Mouse (Mus musculus) brain, embryonic 14.5 days (tissue): ENCODE measurements at regions not wholly inside any gene's neighbourhood (a gene's known extent, or its start where the extent isn't known, plus 50 kb on each side); places are given as distances from the start of the nearest gene placed in this dataset.

Source experiments
- DNase-seq: peaks from one replicate; pipeline ENCODE4 v3.0.0-alpha.2; 2011; ENCODE audit warnings: low read depth
- CTCF ChIP-seq: fragments of 200-500 bp; IDR thresholded peaks from 2 replicates; pipeline ENCODE4 v1.5.1; 2012; ENCODE audit warnings: inconsistent platforms, mild to moderate bottlenecking, moderate library complexity, borderline replicate concordance; ENCODE audit not compliant: insufficient read depth, insufficient read length; ENCODE audit errors: extremely low read depth
- POLR2A ChIP-seq: fragments of 200-500 bp; IDR thresholded peaks from 2 replicates; pipeline ENCODE4 v1.6.1; 2012; ENCODE audit warnings: mild to moderate bottlenecking, inconsistent platforms, borderline replicate concordance; ENCODE audit not compliant: poor library complexity, insufficient read depth, insufficient read length, severe bottlenecking; ENCODE audit errors: extremely low read depth

DNA sequence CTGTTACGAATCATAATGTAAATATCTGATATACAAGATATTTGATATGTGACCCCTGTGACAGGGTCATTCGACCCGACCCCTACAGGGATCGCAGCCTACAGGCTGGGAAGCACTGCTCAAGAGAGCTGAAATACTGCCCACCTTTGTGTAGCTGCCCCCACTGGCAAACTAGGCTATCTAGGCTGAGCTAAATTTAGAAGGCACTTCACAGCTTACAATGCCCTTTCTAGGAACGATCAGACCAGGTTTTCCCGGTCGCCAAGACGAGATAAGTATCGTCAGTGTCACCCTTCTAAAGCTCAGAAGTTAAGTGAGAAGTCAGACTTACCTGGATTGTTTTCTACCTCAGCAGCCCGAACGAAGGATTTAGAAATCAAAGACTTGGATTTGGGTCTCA lies 71.9 kb upstream of the Ptgfrn start:
- no peak for DNase-seq
- TF ChIP-seq CTCF (no peak), POLR2A (no peak)

DNA sequence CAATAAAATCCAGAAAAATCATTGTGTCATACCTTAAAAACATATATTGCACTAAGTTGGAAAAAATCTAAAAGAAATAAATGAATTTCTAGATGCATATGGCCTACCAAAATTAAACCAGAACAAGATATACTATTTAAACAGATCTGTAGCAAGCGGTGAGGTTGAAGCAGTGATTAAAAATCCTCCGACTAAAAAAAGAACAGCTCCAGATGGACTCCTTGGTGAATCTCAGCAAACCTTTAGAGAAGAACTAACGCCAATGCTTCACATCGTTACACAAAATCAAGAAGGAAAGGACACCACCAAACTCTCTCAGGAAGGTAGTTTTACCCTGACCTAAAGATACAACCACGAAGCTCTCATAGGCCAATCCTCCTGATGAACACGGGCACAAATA lies 63.9 kb upstream of the Ptgfrn start:
- TF ChIP-seq CTCF (no peak), POLR2A (no peak)
- no peak for DNase-seq

DNA sequence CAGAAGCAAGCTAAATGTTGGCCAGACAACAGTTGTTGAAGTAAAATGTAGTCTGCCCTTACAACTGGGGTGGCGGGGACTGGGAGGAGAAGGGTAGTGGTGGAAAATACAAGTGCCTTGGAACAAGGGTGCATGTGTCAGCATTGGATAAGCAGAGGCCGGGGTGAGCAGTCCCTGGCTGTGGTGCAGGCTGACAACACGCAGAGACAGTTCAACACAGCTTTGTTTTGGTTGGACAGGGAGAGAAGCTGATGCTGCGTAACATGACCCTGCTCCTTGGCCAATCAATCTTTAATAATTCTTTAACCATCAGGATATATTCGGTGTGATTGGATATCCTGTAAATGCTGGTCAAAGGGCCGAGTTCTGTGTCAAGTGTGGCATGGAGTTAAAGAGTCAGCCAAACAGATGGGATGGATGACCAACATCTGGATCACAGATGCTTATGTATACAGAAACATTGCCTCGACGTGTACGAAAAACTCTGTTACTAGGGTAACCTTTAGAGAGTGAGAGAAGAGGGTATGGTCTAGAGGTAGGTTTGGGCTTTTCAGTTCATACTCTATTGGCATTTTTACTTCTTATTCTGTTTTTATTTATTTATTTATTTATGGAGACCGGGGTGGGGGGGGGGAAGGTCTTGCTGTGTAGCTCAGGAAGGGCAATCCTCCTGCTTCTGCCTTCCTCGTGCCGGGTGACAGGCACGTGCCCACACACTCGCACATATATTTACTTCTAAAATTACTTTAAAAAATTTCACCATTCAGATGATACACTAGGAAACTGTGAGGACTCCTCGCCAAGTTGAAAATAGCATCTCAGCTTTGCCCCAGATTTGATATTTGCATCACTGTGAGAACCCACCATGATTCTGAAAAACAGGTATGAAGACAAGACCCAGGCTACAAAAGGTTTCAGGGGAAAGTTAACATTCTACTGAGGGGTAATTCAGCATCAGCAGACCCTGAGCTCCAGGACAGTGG lies 60.2 kb upstream of the Ptgfrn start:
- TF ChIP-seq POLR2A: no peak
- no peak for TF ChIP-seq CTCF
- DNase-seq: no peak

DNA sequence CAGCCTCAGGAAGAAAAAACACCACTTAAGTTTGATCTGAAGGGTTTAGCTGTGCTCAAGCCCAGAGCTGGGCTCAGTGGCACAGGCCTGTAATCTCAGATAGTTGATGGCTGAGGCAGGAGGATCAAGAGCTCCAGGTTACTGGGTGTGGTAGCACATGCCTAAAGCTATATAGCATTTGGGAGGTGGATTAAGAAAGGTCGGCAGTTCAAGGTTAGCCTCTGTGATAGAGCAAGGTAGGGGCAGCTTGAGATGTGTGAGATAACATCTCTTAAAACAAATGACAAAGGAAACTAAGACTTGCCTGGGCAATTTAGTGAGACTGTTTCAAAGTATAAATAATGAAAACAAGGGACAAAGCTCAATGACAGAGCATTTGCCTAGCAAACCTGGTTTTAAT lies 56.9 kb upstream of the Ptgfrn start:
- TF ChIP-seq CTCF (no peak), POLR2A (no peak)
- no peak for DNase-seq

DNA sequence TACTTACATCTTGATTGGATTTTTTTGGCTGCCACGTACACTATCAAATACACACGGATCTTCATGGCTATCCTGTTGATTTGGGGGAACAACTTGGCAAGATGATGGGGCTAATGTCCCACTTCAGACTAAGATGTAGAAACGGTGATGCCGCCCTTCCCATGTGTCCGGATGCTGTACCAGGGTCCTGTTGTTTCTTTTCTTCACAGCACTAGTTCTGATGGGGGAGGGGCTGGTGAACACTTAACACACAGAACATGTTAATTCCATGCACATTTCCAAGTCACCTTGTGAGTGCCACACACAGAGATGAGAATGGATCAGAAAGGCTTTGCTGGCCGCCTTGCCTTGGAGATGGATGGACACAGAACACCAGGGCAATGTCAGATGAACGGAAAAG lies 56.5 kb upstream of the Ptgfrn start:
- no peak for DNase-seq
- no peak for TF ChIP-seq CTCF

DNA sequence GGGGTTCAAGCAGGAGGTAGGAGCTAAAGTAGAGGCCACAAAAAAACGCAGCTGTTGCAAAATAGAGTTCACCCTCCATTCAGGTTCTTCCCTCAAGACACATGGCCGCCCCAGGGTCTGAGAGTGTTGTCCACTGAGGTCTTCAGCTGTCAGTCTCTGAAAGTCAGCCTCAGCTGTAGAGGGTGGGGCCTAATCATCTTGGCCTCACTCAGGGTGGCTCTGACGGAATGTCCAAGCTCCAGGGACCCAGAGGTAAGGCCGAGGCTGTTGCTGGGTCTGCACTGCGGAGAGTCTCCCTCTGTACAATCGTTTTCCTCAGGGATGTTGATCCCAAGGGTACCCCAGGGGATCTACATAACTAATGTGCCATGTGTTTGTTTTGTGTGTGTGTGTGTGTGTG lies 55.2 kb upstream of the Ptgfrn start:
- TF ChIP-seq POLR2A: no peak
- no peak for TF ChIP-seq CTCF
- DNase-seq: no peak

DNA sequence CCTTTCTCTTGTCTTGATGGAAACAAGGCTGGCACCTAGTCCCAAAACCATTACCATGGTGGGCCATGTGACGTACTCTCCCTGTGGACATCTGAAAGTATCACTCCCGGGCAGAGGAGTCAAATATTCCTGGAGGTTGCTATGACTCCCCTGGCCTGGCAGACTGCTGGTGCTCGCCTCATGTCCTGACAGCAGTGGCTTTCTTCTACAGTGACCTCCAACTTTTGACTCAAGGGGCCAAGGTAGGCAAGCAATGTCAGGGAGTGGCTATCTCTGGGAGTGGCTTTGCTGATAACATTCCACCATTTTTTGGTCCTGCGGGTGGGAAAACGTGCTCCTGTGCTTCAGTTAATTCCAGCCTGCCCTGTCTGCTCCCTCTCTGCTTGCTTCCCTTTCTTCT lies 54.7 kb upstream of the Ptgfrn start:
- TF ChIP-seq POLR2A: no peak
- TF ChIP-seq CTCF: no peak
- DNase-seq: no peak

DNA sequence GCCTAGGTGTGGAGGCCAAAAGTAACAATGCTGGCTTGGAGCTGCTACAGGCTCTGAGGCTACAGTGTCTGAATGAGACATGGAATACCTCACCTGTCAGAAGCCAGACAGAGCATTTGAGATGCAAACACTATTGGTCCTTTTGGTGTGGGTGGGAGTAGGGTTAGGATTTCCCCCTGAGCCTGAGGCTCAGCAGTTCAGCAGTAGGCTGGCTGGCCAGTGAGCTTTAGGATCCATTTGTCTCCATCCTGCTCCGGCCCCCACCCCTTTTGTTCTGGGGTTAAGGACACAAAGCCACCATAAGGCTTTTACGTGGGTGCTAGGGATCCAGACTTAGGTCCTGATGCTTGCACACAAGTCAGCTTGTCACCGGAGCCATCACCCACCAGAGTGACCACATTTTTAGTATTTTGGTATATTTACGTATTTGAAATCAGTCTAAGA lies 53.9 kb upstream of the Ptgfrn start:
- DNase-seq: no peak
- no peak for TF ChIP-seq CTCF
- no peak for TF ChIP-seq POLR2A

DNA sequence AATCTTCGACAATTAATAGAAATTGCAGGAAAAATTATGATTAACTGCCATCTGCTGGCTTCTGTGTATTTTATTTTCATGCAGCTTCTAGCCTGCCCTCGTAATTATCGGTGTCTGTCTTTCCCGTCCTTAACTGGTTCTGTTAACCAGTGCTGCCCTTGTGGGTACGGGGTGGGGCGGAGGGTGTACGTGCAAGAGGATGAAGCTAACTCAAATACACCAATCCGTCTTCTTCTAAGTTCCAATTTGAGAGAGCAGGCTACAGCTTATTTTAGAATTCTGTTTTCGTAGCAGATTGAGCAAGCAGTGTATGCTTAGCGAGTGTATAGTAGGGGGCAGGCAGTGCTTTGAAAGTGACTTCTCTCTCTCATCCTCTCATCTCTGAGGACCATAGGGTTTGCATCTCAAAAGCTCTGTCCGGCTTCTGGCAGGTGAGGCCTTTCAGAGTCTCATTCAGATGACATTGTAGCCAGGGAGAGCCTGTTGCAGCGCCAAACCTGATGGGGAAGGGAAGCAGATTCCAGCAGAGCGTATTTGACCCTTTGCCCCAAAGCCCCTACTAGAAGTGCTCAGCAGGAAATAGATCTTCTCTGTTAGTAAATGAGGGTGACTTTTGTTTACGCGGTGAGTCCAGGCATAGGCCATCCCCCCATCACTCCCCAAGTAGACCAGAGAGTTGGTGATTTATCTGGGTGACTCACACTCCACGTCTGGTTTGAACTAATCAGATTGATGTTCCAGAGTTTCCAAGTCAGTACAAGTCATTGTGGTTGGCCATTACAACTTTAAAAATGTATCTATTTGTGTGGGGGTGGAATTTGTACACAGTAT lies 53.3 kb upstream of the Ptgfrn start:
- TF ChIP-seq CTCF (no peak), POLR2A (no peak)
- peak; percentile 45 for DNase-seq

DNA sequence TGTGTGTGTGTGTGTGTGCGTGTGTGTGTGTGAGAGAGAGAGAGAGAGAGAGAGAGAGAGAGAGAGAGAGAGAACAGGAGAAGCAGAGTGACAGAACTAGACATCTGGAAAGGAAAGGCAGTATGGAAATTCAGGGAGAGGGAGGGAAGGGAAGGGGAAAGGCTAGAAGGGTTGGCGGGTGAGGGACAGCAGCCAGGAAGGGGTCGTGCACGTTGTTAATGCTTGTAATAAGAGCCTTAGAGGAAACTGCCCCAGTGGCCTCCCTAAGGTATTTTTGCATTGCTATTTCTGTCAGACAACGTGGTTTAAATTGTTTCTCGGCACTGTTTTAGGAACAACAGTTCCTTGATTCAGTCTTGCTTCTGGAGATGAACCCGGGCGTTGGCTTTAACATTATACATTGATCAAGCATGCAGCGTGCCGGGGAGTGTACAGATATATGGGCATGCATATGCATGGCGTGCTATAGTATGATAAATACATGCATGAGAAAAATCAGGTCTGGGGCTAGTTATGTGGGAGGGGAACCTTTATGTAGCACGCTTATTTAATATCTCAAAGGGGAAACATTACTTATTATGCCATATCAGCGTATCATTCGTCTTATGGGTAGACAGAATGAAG lies 52.6 kb upstream of the Ptgfrn start:
- TF ChIP-seq CTCF: no peak
- no peak for TF ChIP-seq POLR2A
- DNase-seq: no peak

DNA sequence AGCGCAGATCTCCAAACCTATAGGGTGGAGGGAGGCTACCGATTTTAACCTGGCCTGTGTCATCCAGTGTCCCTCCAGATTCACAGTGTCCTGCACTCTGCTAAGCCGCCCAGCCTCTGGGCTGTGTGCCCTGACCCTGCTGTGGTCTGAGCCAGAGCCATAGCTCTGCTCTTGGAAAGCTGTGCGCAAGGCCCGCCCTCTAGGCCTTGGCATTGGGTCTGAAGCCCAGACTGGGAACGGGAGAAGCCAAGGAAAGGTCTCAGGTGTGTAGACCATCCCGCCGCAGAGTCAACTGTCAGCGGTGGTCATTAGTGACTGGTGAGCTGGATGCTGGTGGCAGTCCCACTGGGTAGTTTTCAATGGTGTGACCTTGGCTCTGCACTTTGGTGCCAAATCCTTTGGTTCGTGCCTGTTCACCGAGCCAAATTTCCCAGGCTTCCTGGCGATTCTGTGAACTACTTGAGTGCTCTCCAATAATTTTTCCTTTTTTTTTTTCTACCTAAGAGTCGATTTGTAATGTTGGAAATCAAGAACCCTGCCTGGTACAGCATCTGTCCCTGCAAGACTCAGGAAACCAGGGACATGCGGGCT lies 52.0 kb upstream of the Ptgfrn start:
- DNase-seq: peak; percentile 53
- TF ChIP-seq CTCF: no peak
- no peak for TF ChIP-seq POLR2A
